Mouse (Mus musculus): ENCODE results near the gene Erbb3. TPM values are rescaled to one million over a fixed set of nuclear protein-coding genes. Genes with fewer than 3 reads are reported as not detected.
"Not testable (repeated sequence)": the region's sequence is repeated elsewhere in the genome, so short reads cannot be mapped to it uniquely, and the experiment has no call there.

Erbb3 gene
- 0.08 TPM in 1 of 2 replicates, not detected in the other for polyA plus RNA-seq (2012; ENCODE audit: insufficient read depth, low replicate concordance)

DNA sequence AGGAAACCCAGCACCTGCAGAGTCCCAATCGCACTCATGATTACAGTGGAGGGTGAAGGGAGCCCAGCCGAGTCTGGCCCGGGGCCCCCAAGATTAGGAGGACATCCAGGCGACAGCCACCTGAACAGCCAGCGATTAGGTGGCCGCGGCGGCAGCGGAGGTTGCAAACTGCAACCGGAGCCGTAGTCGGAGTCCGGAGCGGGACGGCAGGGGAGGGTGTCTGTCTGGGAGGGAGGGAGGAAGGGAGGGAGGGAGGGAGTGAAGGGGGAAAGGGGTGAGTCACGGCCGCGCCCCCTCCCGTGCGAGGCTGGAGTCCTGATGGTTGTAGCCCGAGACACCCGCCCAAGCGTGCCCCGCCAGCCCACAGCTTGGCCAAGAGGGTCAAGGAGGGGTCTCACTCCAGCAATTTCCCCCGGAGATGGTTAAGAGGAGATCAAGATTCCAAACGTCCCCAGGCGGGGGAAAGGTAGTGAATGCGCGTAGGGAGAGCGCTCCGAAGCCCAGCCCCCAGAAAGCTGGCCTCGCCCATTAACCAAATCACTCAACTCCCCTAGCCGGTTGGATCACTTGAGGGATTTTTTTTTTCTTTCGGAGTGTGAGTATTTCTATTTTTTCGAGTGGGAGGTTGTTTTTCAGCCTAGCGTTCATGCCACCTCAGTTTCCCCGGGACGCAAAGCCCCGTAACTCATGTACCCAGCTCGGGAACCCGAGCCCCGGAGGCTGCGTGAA is at the start of gene Erbb3:
Erbb3 (minus strand) TSS at position 189 of the 729 bp plus-strand sequence.
- H3K9me3 ChIP-seq: no peaks in the 10 kb centered on the region
- peaks cover 82% of the 10 kb centered on the region for H3K27me3 ChIP-seq (replicated peaks)
- peak within 1 kb of the TSS; percentile 93 for H3K4me3 ChIP-seq (replicated peaks)
- H3K36me3 ChIP-seq (replicated peaks; ENCODE audit: low read length): no peaks in the 10 kb centered on the region
- TF ChIP-seq FLI1 (IDR thresholded peaks at IDR 0.05; ENCODE audit: low read length) (no peak), GATA1 (IDR thresholded peaks at IDR 0.05; ENCODE audit: borderline replicate concordance, low read length) (no peak)
- H3K4me1 ChIP-seq: peaks cover 42% of the 10 kb centered on the region

DNA sequence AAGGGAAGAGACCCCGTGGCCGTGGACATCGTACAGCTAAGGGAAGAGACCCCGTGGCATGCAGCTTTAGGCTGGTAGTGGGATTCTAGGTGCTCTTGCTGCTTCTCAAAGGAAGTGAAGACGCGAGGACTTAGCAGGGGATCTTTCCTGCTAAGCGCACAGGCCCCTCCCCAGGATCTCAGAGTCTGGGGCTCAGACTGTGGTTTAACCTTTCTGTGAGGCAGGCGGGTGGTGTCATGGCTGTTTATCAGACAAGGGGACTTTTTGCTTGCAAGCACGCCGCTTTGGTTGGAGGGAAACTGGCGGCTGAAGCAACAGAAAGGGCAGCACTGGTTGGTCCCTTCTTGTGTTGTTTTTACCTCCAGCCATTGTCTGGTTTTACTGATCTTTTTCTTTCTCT is 47.6 kb upstream of the Erbb3 start:
- Histone ChIP-seq H3K36me3 (replicated peaks; ENCODE audit: low read length) (no peaks in the 10 kb centered on the region), H3K4me3 (replicated peaks) (no peak overlapping the region), H3K27me3 (replicated peaks) (peaks cover 48% of the 10 kb centered on the region), H3K9me3 (no peaks in the 10 kb centered on the region), H3K4me1 (peaks cover 14% of the 10 kb centered on the region)
- TF ChIP-seq FLI1 (IDR thresholded peaks at IDR 0.05; ENCODE audit: low read length): no peak
- no peak for TF ChIP-seq GATA1 (IDR thresholded peaks at IDR 0.05; ENCODE audit: borderline replicate concordance, low read length)

DNA sequence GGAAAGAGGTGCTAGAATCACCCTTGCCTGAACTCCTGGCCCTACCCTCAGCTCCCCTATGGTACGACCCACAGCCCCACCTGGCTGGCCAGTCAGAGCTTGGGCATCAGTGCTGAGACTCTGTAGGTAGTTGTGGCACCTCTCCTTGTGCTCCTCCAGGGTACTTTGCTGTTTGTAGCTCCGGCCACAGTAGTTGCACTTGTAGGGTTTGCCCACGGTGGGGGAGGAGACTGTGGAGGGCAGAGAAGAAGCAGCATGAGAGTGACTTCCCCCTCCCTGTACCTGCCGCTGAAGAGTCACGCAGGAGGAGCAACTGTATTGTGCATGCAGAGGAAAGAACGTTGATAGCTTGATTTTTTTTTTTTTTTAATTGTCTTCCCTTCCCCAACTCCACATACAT is 47.1 kb upstream of the Erbb3 start:
- H3K4me1 ChIP-seq: peaks cover 18% of the 10 kb centered on the region
- TF ChIP-seq FLI1 (IDR thresholded peaks at IDR 0.05; ENCODE audit: low read length) (no peak), GATA1 (IDR thresholded peaks at IDR 0.05; ENCODE audit: borderline replicate concordance, low read length) (no peak)
- no peaks in the 10 kb centered on the region for H3K9me3 ChIP-seq
- no peaks in the 10 kb centered on the region for H3K36me3 ChIP-seq (replicated peaks; ENCODE audit: low read length)
- H3K4me3 ChIP-seq (replicated peaks): no peak overlapping the region
- peaks cover 49% of the 10 kb centered on the region for H3K27me3 ChIP-seq (replicated peaks)

DNA sequence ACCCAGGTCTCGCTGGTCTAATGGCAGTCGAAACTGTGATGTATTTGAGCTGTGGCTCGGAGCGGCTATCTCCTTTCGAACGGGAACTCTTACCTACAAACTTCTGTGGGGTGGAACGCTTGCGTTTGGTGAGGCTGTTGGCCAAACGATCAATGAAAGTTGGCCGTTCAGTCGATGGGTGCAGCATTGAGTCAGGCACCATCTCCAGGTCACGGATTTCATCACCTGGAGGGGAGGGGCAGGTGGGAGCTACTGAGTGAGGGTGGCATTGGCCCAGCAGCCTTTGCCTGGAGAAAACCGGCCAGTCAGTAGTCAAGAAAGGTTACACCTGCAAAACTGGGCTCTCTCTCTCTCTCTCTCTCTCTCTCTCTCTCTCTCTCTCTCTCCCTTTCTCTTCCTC is 46.2 kb upstream of the Erbb3 start:
- peaks cover 47% of the 10 kb centered on the region for H3K27me3 ChIP-seq (replicated peaks)
- no peaks in the 10 kb centered on the region for H3K36me3 ChIP-seq (replicated peaks; ENCODE audit: low read length)

DNA sequence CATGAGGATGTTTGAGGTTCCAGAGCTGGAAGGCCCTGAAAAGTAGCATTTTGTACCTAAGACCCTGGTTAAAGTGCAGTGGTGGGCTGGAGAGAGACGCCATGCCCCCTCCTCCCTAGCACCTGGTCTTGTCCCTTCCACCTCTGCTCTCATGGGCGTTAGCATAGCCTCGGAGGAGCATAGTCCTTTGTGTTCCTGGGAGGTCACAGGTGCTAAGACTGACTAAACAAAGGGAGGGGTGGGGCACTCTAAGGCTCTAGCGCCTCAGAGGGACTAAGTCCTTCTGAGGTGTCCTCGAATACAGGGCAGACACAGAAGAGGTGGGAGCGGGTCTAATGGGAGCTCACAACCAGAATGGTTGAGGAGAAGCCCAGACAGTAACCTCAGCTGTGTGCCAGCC is 42.1 kb upstream of the Erbb3 start:
- H3K27me3 ChIP-seq (replicated peaks): peaks cover 37% of the 10 kb centered on the region
- TF ChIP-seq GATA1 (IDR thresholded peaks at IDR 0.05; ENCODE audit: borderline replicate concordance, low read length) (no peak), FLI1 (IDR thresholded peaks at IDR 0.05; ENCODE audit: low read length) (no peak)
- H3K9me3 ChIP-seq: no peaks in the 10 kb centered on the region
- peaks cover 14% of the 10 kb centered on the region for H3K4me1 ChIP-seq
- no peaks in the 10 kb centered on the region for H3K36me3 ChIP-seq (replicated peaks; ENCODE audit: low read length)
- no peak overlapping the region for H3K4me3 ChIP-seq (replicated peaks)

More for the DNA sequence above, 46.2 kb upstream of the Erbb3 start:
- Histone ChIP-seq H3K9me3 (no peaks in the 10 kb centered on the region), H3K4me1 (peaks cover 20% of the 10 kb centered on the region), H3K4me3 (replicated peaks) (no peak overlapping the region)
- TF ChIP-seq GATA1 (IDR thresholded peaks at IDR 0.05; ENCODE audit: borderline replicate concordance, low read length) (no peak), FLI1 (IDR thresholded peaks at IDR 0.05; ENCODE audit: low read length) (no peak)

DNA sequence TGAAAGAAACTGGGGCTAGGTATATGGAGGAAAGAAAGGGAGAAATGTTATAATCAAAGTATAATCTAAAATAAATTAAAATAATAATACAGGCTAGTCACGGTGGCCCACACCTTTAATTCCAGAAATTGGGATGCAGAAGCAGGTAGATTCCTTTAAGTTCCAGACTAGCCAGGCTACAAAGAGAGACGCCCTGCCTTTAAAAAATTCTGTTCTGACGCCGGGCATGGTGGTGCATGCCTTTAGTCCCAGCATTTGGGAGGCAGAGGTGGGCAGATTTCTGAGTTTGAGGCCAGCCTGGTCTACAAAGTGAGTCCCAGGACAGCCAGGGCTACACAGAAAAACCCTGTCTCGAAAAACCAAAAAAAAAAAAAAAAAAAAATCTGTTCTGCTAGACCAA is 40.9 kb upstream of the Erbb3 start:
- Histone ChIP-seq H3K4me1 (peaks cover 17% of the 10 kb centered on the region), H3K27me3 (replicated peaks) (peaks cover 25% of the 10 kb centered on the region)
- not testable (repeated sequence) for H3K9me3 ChIP-seq; H3K36me3 ChIP-seq (replicated peaks; ENCODE audit: low read length); H3K4me3 ChIP-seq (replicated peaks)

DNA sequence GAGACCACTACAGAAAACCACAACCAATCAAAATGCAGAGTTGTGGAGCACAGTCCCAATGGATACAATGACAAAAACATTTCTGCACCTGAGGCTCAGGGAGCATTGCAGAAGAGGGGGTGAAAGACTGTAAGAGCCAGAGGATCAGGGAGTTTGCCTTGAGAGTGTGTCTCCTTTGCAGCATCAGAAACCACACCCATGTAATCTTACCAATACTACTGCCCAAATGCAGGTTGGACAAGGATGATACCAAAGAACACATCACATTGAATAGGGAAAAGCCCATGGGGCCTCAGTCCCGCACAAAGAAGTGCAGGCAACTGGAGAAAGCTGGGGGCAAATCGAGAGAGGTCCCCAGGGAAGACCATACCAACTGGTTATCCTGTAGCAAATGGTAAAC is 40.3 kb upstream of the Erbb3 start:
- Histone ChIP-seq H3K9me3 (no peaks in the 10 kb centered on the region), H3K4me1 (peaks cover 22% of the 10 kb centered on the region), H3K27me3 (replicated peaks) (peaks cover 23% of the 10 kb centered on the region), H3K4me3 (replicated peaks) (no peak overlapping the region), H3K36me3 (replicated peaks; ENCODE audit: low read length) (peaks cover 8% of the 10 kb centered on the region)
- no peak for TF ChIP-seq FLI1 (IDR thresholded peaks at IDR 0.05; ENCODE audit: low read length)
- TF ChIP-seq GATA1 (IDR thresholded peaks at IDR 0.05; ENCODE audit: borderline replicate concordance, low read length): no peak

DNA sequence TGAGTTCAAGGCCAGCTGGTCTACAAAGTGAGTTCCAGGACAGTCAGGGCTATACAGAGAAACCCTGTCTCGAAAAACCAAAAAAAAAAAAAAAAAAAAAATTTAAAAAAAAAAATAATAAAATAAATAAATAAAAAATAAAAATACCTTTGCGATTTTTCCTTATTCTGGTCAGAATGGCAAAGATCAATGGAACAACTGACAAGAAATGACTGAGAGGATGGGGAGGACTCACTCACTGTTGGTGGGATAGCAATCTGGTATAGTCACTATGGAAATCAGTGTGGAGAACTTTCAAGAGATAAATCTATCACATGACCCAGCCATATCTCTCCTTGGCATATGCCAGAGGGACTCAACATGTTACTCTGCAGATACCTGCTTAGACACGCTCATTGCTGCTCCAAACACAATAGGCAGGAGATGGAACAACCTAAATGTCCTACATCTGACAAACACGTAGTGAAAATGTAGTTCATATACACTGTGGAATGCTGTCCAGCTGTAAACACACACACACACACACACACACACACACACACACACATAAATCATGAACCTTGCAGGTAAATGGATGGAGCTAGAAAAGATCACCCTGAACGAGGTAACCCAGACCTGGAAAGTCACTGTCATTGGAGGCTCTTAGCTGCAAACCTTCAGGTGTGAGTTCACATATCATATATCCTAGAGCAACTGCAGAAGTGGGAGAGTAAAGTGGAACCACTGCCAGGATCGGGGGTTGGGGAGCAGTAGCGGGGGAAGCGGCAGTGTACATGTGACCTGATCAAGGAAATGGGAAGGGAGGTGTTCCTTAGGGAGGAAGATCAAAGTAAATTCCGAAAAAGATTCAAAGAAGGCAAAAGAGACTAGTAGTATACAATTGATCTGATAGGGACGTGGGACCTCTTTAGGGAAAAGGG is 38.2 kb upstream of the Erbb3 start:
- Histone ChIP-seq H3K36me3 (replicated peaks; ENCODE audit: low read length) (peaks cover 25% of the 10 kb centered on the region), H3K4me1 (peaks cover 22% of the 10 kb centered on the region), H3K27me3 (replicated peaks) (peaks cover 9% of the 10 kb centered on the region), H3K9me3 (no peaks in the 10 kb centered on the region), H3K4me3 (replicated peaks) (no peak overlapping the region)
- TF ChIP-seq FLI1 (IDR thresholded peaks at IDR 0.05; ENCODE audit: low read length): no peak

DNA sequence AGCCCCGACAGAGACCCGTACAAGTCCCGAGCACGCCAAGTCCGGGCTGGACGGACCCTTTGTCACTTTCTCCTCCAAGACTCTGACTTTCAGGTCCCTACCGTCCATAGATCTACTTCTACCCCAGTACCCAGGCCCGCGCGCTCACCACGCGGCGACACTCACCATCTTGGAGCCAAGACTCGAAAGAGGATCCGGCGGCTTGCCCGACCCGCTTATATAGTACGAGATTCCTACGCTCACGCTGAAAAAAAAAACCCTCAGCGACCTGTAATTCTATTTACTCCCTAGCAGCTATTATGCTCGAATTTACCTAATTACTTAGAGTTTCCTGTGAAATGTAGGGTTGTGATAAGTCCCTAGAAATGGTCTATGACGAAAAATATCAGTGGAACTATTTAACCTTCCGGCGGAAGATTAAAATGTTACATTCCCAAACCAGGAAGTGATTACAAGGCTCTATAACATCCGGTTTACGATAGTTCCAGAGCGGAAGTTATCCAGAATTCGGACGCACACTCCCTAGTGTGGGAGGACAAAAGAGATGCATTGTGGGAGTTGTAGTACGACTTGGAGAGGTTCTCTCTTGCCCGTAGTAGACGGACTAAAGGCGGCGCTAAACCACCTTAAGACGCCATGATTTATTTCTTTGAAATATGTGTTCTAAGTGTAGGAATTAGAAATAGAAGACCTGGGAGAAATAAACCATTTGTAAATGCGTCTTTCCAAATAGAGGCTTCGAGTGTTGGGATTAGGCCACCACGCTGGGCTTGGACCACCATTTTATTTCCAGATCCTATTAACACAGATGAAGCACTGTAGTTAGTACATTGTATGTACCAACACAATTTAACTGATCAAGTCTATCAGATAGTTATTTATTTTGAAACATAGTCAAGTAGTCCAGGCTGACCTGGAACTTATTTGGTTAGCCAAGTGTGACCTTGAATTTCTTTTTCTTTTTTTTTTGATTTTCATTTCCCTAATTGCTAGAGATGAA is 37.2 kb upstream of the Erbb3 start, which contains the start of gene Rps26:
Rps26 (minus strand) TSS at position 437 of the 1,000 bp plus-strand sequence.
- Histone ChIP-seq H3K4me1 (peaks cover 19% of the 10 kb centered on the region), H3K9me3 (no peaks in the 10 kb centered on the region), H3K4me3 (replicated peaks) (peak within 1 kb of the TSS; percentile 98), H3K27me3 (replicated peaks) (peaks cover 2% of the 10 kb centered on the region), H3K36me3 (replicated peaks; ENCODE audit: low read length) (peaks cover 29% of the 10 kb centered on the region)
- TF ChIP-seq GATA1 (IDR thresholded peaks at IDR 0.05; ENCODE audit: borderline replicate concordance, low read length) (no peak), FLI1 (IDR thresholded peaks at IDR 0.05; ENCODE audit: low read length) (peak; percentile 75; the same call in 1 of the 2 replicates)

Measured in megakaryocyte, embryonic 14.5 days (primary cell).